Mouse (Mus musculus) thymus, adult 2 months (tissue): ENCODE data around the gene Chrna4. TPM values are rescaled to one million over a fixed set of nuclear protein-coding genes. Genes with fewer than 3 reads are reported as not detected.

Source experiments
- DNase-seq: peaks from one replicate; pipeline ENCODE4 v3.0.0; 2021
- H3K27ac ChIP-seq: fragments of 200-500 bp; 2 replicates; pipeline ENCODE4 v1.5.1; 2012; ENCODE audit warnings: low read length, control low read depth; ENCODE audit not compliant: control insufficient read depth, insufficient read depth
- H3K27me3 ChIP-seq: fragments of 200-500 bp; 2 replicates; pipeline ENCODE4 v1.6.1; 2012; ENCODE audit warnings: mild to moderate bottlenecking, low read length, moderate library complexity, mixed read lengths; ENCODE audit not compliant: control insufficient read depth, insufficient read depth
- H3K36me3 ChIP-seq: fragments of 200-500 bp; 2 replicates; pipeline ENCODE4 v1.6.1; 2012; ENCODE audit warnings: mild to moderate bottlenecking, low read length, moderate library complexity; ENCODE audit not compliant: control insufficient read depth, insufficient read depth
- H3K4me1 ChIP-seq: fragments of 200-500 bp; replicated peaks from 2 replicates; pipeline ENCODE4 v1.6.1; 2012; ENCODE audit warnings: low read length; ENCODE audit not compliant: control insufficient read depth, insufficient read depth
- H3K4me3 ChIP-seq: fragments of 200-500 bp; 2 replicates; pipeline ENCODE4 v1.5.1; 2012; ENCODE audit warnings: mild to moderate bottlenecking, low read length, control low read depth, moderate library complexity; ENCODE audit not compliant: control insufficient read depth, insufficient read depth
- CTCF ChIP-seq: fragments of 200-500 bp; IDR thresholded peaks from 2 replicates; pipeline ENCODE4 v1.5.1; 2012; ENCODE audit warnings: mild to moderate bottlenecking, control low read depth, low read length, moderate library complexity, borderline replicate concordance; ENCODE audit not compliant: control insufficient read depth, poor library complexity, insufficient read depth; ENCODE audit errors: extremely low read depth
- POLR2A ChIP-seq: fragments of 200-500 bp; IDR thresholded peaks from 2 replicates; pipeline ENCODE4 v1.6.1; 2012; ENCODE audit warnings: mild to moderate bottlenecking, low read length, control low read depth, moderate library complexity; ENCODE audit not compliant: control insufficient read depth, poor library complexity, insufficient read depth; ENCODE audit errors: extremely low read depth
- WGBS: fragments of 180-500 bp; shearing (Covaris S2); methylation state at CpG from one replicate; pipeline ENCODE4 v1.1.7; 2018; 5-methylcytosine and 5-hydroxymethylcytosine counted together
- polyA plus RNA-seq: library from polyadenylated mRNA; depleted of rRNA; stranded (reverse); fragments of >200 nt; gene quantifications from 2 replicates; pipeline ENCODE4 v1.2.3, GENCODE M21; 2012

Gene Chrna4
- polyA plus RNA-seq, 1 experiment, result 0.18 TPM

DNA sequence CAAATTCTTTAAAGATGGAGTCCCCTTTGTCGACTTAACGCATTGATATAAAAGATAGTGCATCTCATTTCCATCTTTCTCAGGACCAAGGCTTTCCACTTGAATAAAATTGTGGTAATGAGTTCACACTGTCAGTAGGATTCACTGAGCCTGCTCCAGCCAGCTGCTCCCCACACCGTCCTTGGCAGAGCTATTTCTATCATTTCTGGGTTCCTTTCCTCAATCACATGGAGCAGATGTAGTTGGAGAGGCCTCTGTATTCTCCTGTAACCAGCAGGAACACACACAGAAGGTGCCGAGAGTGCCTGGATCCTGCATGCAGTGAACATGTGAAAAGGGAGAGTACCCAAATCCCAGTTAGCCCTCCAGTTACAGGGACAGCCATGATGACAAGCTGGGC lies 53.0 kb downstream of the Chrna4 start:
- Histone ChIP-seq H3K4me1 (no peaks in the 10 kb centered on the region), H3K36me3 (no peaks in the 10 kb centered on the region), H3K27me3 (no peaks in the 10 kb centered on the region), H3K4me3 (no peak overlapping the region), H3K27ac (no peak overlapping the region)
- no peak for TF ChIP-seq POLR2A
- TF ChIP-seq CTCF, result no peak
- no peak for DNase-seq
- WGBS, result 80% methylated on average over 4 of the region's 4 CpGs

DNA sequence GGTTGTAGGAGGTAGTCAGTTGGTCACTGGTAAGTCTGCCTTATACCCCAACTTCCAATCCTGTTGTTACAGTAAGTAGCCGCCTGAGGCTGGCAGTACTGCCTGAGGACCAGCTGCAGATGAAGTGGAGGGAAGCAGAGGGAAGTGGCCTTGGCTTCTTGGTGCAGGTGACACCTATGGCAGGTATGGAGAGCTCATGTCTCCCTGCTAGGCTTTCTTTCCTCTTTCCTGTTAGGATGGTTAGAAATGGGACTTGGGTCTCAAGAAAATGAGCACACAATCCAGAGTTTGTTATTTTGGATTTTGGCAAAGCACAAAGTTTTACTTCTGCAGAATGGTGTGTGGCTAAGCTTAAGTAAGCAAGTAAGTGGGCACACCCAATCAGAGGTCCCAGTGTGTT lies 54.4 kb downstream of the Chrna4 start:
- WGBS, result 80% methylated on average over 1 of the region's 1 CpGs
- Histone ChIP-seq H3K4me3 (no peak overlapping the region), H3K27ac (no peak overlapping the region), H3K27me3 (no peaks in the 10 kb centered on the region), H3K4me1 (no peaks in the 10 kb centered on the region), H3K36me3 (no peaks in the 10 kb centered on the region)
- no peak for DNase-seq
- TF ChIP-seq POLR2A (no peak), CTCF (no peak)

DNA sequence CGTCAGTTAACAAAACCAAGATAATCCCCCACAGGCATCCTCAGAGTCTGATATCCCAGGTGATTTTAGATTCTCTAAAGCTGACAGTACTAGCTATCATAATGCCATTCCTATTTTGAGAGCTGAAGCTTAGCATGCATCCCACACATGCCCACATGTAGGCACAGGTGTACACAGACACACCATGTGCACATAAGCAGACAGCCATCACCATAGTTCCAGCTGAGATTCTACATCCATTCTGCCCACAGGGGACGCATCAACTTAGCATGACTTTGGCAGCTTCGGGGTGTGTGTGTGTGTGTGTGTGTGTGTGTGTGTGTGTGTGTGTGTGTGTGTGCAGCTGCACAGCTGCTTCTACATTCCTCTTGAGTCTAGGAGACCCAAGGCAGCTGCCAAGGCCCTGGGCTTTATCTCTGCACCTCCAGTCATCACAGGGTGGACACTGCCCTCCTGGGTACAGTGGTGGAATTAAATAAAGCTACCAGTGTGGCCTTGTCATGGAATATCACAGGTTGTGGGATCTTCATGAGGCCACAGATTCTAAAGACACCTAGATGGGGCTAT lies 54.9 kb downstream of the Chrna4 start:
- WGBS, result 70% methylated on average over 3 of the region's 3 CpGs
- Histone ChIP-seq H3K4me1 (no peaks in the 10 kb centered on the region), H3K27me3 (no peaks in the 10 kb centered on the region), H3K27ac (no peak overlapping the region), H3K36me3 (no peaks in the 10 kb centered on the region), H3K4me3 (no peak overlapping the region)
- no peak for DNase-seq
- TF ChIP-seq CTCF (no peak), POLR2A (no peak)

DNA sequence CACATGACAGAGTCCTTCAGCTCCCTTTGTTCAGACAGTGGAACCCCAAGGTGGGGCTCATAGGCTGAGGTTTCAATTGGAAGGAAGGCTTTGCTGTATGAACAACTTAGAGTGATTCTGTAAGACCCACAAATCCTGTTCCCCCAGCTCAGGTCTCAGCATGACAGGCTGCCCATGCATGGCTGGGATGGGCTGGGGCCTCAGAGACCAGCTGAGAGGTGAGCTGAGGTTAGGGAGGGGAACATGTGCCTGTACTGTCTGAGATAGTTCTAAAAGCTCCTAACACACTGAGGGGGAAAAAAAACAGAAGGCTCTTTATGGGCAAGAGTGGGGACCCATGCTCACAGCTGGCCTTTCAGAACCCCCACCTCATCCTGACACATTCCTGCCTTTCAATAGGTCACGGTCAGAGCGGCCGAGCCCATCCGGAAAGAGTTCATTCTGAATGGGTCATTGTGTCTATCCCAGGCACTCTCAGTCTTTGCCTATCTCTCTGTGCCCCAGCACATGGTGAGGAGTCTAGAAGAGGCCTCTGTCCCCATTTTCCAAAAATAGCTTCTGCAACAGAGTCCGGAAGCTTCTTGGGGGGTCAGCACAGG lies 55.8 kb downstream of the Chrna4 start:
- Histone ChIP-seq H3K4me1 (no peaks in the 10 kb centered on the region), H3K27ac (no peak overlapping the region), H3K27me3 (no peaks in the 10 kb centered on the region), H3K4me3 (no peak overlapping the region), H3K36me3 (no peaks in the 10 kb centered on the region)
- no peak for DNase-seq
- no peak for TF ChIP-seq CTCF
- TF ChIP-seq POLR2A, result no peak
- 90% methylated on average over 5 of the region's 5 CpGs for WGBS

DNA sequence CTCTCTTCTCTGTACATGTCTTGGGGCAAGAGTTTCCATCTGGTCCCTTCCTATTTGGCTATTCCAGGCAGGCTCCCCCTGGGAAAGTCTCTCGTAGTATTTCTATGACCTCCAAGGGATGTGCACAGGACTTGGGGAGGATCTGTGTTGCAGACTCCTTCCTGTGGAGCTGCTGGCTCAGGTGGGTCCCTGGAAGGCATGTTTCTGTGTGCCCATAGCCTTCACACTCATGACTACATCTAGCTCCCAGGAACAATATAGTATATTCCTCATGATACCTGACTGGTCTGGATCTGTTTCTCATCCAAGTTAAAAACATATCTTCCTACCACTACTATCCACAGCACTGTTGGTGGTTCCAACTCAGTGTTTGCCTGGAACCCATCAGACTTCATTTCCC lies 56.3 kb downstream of the Chrna4 start:
- 96% methylated on average over 1 of the region's 1 CpGs for WGBS
- TF ChIP-seq POLR2A (no peak), CTCF (no peak)

DNA sequence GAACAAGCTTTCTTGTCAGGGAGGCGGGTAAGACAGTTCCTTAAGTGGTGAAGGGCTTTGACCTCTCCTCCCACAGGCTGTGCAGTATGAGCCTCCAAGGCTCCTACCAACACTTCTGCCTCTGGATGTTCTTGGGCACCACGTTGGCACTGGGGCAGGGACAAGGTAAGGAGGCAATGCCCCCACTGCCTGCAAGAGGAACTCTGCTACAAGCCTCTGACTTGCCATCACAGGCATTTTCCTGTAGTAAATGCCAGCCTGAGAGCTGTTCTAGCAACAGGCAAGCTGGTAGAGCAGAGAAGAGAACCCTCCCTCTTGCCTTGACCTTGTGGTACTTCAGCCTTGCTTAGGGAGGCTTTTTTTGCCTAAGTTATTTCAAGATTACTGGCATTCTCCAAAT lies 56.9 kb downstream of the Chrna4 start, which contains the start of gene Col20a1:
Gene Col20a1, plus strand, starts transcription at position 87 of the 400 bp plus-strand sequence.
- 67% methylated on average over 2 of the region's 2 CpGs for WGBS
- H3K4me1 ChIP-seq, result no peaks in the 10 kb centered on the region
- no peak for TF ChIP-seq POLR2A
- no peak for TF ChIP-seq CTCF
- no peak within 1 kb of the TSS for H3K4me3 ChIP-seq
- no peaks in the 10 kb centered on the region for H3K27me3 ChIP-seq
- DNase-seq, result no peak
- H3K27ac ChIP-seq, result no peak within 1 kb of the TSS
- no peaks in the 10 kb centered on the region for H3K36me3 ChIP-seq

More for the DNA sequence above, 56.3 kb downstream of the Chrna4 start:
- Histone ChIP-seq H3K27ac (no peak overlapping the region), H3K4me1 (no peaks in the 10 kb centered on the region), H3K4me3 (no peak overlapping the region), H3K36me3 (no peaks in the 10 kb centered on the region), H3K27me3 (no peaks in the 10 kb centered on the region)
- no peak for DNase-seq
